Mouse (Mus musculus): ENCODE measurements around the gene Fam185a. TPM values are rescaled to one million over a fixed set of nuclear protein-coding genes. Genes with fewer than 3 reads are reported as not detected.

Fam185a gene
- 6.0 and 7.7 TPM in 2 replicates for polyA plus RNA-seq (2015; fragmentation: Nextera tagmentation; extraction: Ambion mirVana)

DNA sequence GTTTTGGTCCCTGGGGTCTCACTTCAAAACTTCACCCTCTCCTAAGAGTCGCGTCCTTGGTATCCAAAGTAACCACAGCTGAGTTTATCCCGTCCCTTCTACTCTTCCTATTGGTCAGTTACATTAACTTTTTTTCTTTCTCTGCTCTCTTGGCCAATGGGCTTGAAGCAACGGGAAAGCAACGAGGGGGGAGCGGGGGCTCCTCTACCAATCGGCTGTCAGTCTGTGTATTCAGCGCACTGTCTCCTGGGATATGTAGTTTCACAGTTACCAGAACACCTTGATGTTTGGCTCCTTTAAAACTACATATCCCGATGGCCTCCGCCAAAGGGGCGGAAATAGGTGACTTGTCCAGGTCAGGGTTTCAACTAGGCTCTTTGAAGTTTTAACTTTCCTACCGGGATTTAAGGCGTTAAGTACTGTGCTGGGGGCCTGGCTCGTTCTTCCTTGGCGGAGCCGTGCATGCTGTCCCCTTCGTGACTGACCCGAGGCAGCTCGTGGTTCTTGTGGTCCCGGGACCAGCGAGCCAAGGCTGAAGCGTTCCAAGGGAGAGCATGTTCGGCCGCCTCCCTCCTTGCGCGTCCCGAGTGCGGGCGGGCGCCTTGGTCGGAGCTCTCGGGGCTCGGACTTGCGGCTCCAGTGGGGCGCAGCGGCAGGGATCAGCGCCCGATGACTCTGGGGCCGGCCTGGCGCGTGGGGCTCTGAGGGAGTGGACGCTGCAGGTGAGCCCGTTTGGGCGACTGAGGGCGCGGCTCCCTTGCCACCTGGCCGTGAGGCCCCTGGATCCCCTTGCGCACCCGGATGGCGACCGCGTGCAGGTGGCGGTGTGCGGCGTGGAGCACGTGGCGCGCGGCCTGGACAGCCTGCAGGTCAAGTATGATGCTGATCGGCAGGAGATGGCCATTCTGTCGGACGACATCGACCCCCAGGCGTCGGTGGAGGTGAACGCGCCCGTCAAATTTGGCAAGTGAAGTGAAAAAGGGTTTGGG is at the start of gene Fam185a, which contains the start of gene Ccdc146:
TSS of gene Fam185a (plus strand) at position 345 of the 989 bp plus-strand sequence.
TSS of gene Ccdc146 (minus strand) at position 64 of the 989 bp plus-strand sequence.
- H3K27me3 ChIP-seq (ENCODE audit: insufficient read depth, low read length): no peaks in the 10 kb centered on the region
- H3K9me3 ChIP-seq (ENCODE audit: low read length): no peaks in the 10 kb centered on the region
- peak within 1 kb of the TSS; percentile 65 for H3K4me3 ChIP-seq (ENCODE audit: low read length)
- peak; percentile 100 for ATAC-seq (ENCODE audit: low FRiP score, low TSS enrichment)
- no peaks in the 10 kb centered on the region for H3K36me3 ChIP-seq (ENCODE audit: insufficient read depth, low read length)
- peak within 1 kb of the TSS; percentile 86 for H3K4me2 ChIP-seq (replicated peaks; ENCODE audit: low read depth, low read length)
- peaks cover 13% of the 10 kb centered on the region for H3K4me1 ChIP-seq (ENCODE audit: insufficient read depth, low read length)
- peak within 1 kb of the TSS; percentile 70 for H3K27ac ChIP-seq (ENCODE audit: low read length)
- under 1% methylated on average over 62 of the region's 68 CpGs for WGBS
- H3K9ac ChIP-seq (replicated peaks; ENCODE audit: low read length): peak within 1 kb of the TSS; percentile 82

DNA sequence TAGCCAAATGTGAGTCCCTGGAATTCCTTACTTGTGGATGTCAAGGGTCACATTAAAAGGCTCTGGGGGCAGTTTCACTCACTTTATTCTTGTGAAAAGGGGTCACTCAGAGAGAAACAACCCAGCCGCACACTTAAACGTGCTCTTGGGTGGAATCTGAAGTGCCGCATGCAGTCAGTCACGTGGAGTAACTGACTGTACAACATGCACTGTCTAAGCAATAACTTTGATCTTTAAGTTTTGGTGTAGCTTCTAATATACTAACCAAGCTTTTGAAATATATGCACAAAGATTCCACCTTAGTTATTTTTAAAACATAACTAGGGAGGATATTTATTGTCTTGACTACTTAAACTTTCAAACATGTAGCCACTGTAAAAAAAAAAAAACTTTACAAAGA is 47.8 kb upstream of the Fam185a start:
- Histone ChIP-seq H3K4me1 (ENCODE audit: insufficient read depth, low read length) (peaks cover 2% of the 10 kb centered on the region; the same call in 1 of the 2 replicates), H3K27ac (ENCODE audit: low read length) (no peak overlapping the region), H3K4me2 (replicated peaks; ENCODE audit: low read depth, low read length) (no peak overlapping the region), H3K36me3 (ENCODE audit: insufficient read depth, low read length) (no peaks in the 10 kb centered on the region), H3K9me3 (ENCODE audit: low read length) (no peaks in the 10 kb centered on the region), H3K4me3 (ENCODE audit: low read length) (no peak overlapping the region), H3K27me3 (ENCODE audit: insufficient read depth, low read length) (peaks cover 8% of the 10 kb centered on the region), H3K9ac (replicated peaks; ENCODE audit: low read length) (no peak overlapping the region)
- ATAC-seq (ENCODE audit: low FRiP score, low TSS enrichment): no peak
- 76% methylated on average over 4 of the region's 4 CpGs for WGBS

DNA sequence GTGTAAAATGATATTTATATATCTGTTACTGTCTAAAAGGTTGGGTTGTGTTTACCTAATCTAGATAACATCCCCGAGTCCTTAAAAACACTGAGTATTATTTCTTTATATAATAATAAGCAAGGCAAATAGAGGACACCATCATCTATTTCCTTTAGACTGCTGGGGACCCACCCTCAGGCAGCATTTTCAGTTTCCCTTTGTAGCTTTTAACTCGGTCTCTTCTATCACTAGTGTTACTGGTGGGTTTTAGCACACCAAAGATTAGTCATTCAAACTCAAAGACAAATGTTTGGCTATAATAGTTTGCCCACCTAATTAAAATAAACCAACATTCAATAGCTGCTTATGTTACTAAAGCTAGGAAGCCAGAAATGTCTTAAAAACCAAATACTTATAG is 46.4 kb upstream of the Fam185a start:
- no peak for ATAC-seq (ENCODE audit: low FRiP score, low TSS enrichment)
- H3K36me3 ChIP-seq (ENCODE audit: insufficient read depth, low read length): no peaks in the 10 kb centered on the region
- no peaks in the 10 kb centered on the region for H3K9me3 ChIP-seq (ENCODE audit: low read length)
- H3K4me1 ChIP-seq (ENCODE audit: insufficient read depth, low read length): peaks cover 9% of the 10 kb centered on the region
- H3K4me2 ChIP-seq (replicated peaks; ENCODE audit: low read depth, low read length): no peak overlapping the region
- H3K9ac ChIP-seq (replicated peaks; ENCODE audit: low read length): no peak overlapping the region
- WGBS: 69% methylated on average over 2 of the region's 2 CpGs
- no peak overlapping the region for H3K4me3 ChIP-seq (ENCODE audit: low read length)
- H3K27ac ChIP-seq (ENCODE audit: low read length): no peak overlapping the region
- H3K27me3 ChIP-seq (ENCODE audit: insufficient read depth, low read length): peaks cover 6% of the 10 kb centered on the region; the same call in 1 of the 2 replicates

DNA sequence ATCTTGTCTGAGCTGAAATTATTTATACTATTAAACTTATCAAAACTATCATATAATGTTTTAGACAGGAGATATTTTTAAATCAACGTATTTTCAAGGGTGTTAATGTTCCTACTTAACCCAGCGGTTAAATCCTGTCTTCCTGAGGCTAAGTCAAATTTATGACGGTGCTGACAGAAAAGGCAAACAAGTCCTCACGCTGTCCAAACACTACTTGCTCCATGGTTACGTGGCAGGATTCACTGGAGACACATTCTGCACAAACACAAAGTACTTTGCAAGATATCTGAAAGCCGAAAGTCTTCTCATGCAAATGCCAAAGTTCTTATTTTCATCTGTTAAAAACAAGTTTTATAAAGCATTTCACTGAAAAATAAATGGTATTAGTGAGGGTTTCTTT is 42.8 kb upstream of the Fam185a start:
- H3K27ac ChIP-seq (ENCODE audit: low read length): no peak overlapping the region
- H3K4me2 ChIP-seq (replicated peaks; ENCODE audit: low read depth, low read length): no peak overlapping the region
- H3K9ac ChIP-seq (replicated peaks; ENCODE audit: low read length): no peak overlapping the region
- H3K27me3 ChIP-seq (ENCODE audit: insufficient read depth, low read length): peaks cover 6% of the 10 kb centered on the region; the same call in 1 of the 2 replicates
- no peak overlapping the region for H3K4me3 ChIP-seq (ENCODE audit: low read length)
- no peaks in the 10 kb centered on the region for H3K36me3 ChIP-seq (ENCODE audit: insufficient read depth, low read length)
- H3K9me3 ChIP-seq (ENCODE audit: low read length): no peaks in the 10 kb centered on the region
- ATAC-seq (ENCODE audit: low FRiP score, low TSS enrichment): no peak
- H3K4me1 ChIP-seq (ENCODE audit: insufficient read depth, low read length): peaks cover 15% of the 10 kb centered on the region
- WGBS: 24% methylated on average over 6 of the region's 6 CpGs

DNA sequence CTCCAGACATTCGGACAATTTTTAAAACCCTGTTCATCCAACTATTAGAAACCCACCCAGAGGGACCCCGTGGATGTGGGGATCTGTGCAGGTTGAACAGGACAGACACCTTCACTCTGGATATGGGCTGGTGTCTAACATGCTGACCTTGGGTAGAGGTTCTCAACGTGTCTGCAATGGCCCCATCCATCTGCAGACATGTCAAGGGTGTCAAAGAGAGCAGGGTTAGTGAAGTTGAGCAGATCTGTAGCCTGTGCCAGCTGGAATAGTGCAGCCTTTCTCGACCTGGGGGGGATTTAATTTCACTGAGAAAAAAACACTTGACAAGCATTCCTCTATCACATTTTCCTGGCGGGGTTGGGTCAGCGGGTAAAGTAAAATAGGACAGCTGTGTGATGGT is 42.1 kb upstream of the Fam185a start:
- Histone ChIP-seq H3K4me1 (ENCODE audit: insufficient read depth, low read length) (peaks cover 15% of the 10 kb centered on the region), H3K4me2 (replicated peaks; ENCODE audit: low read depth, low read length) (no peak overlapping the region), H3K9me3 (ENCODE audit: low read length) (no peaks in the 10 kb centered on the region), H3K27ac (ENCODE audit: low read length) (no peak overlapping the region), H3K9ac (replicated peaks; ENCODE audit: low read length) (no peak overlapping the region), H3K36me3 (ENCODE audit: insufficient read depth, low read length) (no peaks in the 10 kb centered on the region), H3K4me3 (ENCODE audit: low read length) (no peak overlapping the region), H3K27me3 (ENCODE audit: insufficient read depth, low read length) (peaks cover 6% of the 10 kb centered on the region; the same call in 1 of the 2 replicates)
- no peak; the same call in 1 of the 2 replicates for ATAC-seq (ENCODE audit: low FRiP score, low TSS enrichment)
- 41% methylated on average over 6 of the region's 6 CpGs for WGBS

DNA sequence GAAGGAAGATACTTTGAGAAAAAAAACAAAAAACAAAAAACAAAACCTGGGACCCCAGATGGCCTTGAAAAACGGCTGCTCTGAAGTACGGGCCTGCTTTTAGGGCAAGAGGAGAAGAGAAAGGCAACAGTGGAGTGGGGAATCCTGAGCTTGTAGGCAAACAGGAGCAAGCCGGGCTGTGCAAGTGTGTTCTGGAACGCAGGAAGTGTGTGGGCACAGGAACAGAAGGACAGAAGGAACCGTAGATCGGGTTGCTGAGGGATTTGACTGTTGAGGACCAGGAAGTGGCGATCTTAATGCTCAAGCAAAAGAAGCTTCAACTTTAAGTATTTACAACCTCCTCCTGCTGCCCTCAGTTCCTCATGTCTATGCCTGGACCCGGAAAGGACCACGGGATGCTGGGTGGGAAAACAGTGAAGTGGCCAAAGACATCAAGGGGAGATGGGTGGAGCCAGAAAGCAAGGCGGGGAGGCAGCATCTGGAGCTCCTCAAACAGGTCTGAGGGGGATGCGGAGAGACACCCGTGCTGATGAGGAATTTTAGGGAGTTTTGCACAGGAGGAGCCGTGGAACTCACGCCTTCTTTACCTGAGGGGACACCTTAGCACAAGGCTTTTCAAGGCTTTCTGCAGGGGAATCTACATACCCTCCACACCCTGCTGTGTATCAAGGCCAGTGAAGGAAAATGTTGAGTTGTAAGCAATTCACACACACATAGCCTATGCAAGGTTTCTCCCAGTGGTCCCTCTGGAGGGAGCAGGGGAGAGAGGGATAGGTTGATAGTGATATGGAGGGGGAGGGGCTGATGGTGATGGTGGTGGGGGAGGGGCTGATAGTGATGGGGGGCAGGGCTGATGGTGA is 41.1 kb upstream of the Fam185a start:
- no peaks in the 10 kb centered on the region for H3K36me3 ChIP-seq (ENCODE audit: insufficient read depth, low read length)
- H3K9me3 ChIP-seq (ENCODE audit: low read length): no peaks in the 10 kb centered on the region
- WGBS: 18% methylated on average over 14 of the region's 14 CpGs
- H3K9ac ChIP-seq (replicated peaks; ENCODE audit: low read length): peak overlapping the region; percentile 25; the same call in 1 of the 2 replicates
- H3K4me1 ChIP-seq (ENCODE audit: insufficient read depth, low read length): peaks cover 15% of the 10 kb centered on the region
- peak; percentile 73 for ATAC-seq (ENCODE audit: low FRiP score, low TSS enrichment)
- H3K4me3 ChIP-seq (ENCODE audit: low read length): no peak overlapping the region
- H3K27me3 ChIP-seq (ENCODE audit: insufficient read depth, low read length): peaks cover 6% of the 10 kb centered on the region; the same call in 1 of the 2 replicates
- peak overlapping the region; percentile 33 for H3K4me2 ChIP-seq (replicated peaks; ENCODE audit: low read depth, low read length)
- H3K27ac ChIP-seq (ENCODE audit: low read length): peak overlapping the region; percentile 66

DNA sequence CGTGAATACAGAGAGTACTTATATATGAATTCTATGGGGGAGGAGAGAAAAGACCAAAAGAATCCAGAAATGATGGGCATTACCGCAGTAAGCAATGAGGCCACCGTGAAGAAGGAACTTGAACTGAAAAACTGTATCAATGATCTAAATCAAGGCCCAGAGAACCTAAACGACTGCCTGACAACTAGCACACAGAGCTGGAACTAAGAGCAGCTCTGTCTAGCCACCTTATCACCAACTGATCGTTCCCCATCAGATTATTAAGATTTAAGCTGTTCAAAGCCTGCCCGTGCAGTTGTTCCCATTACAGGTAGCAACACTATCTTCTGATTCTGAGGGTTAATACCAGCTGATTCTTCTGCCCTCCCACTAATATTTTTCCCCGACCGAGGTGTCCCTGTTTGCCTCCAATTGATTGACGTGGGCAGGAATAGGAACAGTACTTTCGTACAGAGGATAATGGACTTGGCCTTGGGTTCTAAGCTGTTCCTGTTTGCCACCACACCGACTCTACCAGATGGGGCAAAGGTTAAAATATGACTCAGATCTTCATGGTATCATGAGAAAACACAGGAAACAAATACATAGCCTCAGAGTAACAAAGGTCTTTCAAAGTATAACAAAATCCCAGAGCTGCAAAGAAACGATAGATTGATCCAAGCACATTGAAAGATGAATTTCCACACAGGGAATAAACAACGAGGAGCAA is 40.4 kb upstream of the Fam185a start:
- Histone ChIP-seq H3K4me1 (ENCODE audit: insufficient read depth, low read length) (peaks cover 15% of the 10 kb centered on the region), H3K4me3 (ENCODE audit: low read length) (no peak overlapping the region), H3K9me3 (ENCODE audit: low read length) (no peaks in the 10 kb centered on the region), H3K27me3 (ENCODE audit: insufficient read depth, low read length) (peaks cover 4% of the 10 kb centered on the region; the same call in 1 of the 2 replicates), H3K27ac (ENCODE audit: low read length) (no peak overlapping the region), H3K9ac (replicated peaks; ENCODE audit: low read length) (no peak overlapping the region), H3K36me3 (ENCODE audit: insufficient read depth, low read length) (no peaks in the 10 kb centered on the region), H3K4me2 (replicated peaks; ENCODE audit: low read depth, low read length) (no peak overlapping the region)
- WGBS: 74% methylated on average over 13 of the region's 13 CpGs
- no peak for ATAC-seq (ENCODE audit: low FRiP score, low TSS enrichment)

DNA sequence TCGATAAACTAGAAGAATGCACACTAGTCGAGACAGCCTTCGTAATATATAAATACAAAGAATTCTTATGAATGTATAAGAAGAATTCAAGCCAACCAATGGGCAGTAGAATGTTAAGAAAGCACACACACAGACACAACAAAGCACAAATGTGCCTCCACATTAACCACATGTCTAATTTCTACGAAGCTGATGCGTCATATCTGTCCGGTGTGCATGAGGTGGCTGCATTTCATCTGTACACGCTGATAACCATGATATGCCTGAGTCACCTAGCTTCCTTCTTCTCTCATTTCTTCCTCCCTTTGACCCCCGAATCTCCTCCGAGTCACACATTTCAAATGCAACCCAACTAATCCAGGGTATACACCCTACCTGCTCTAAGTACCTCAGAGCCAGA is 39.8 kb upstream of the Fam185a start:
- Histone ChIP-seq H3K4me2 (replicated peaks; ENCODE audit: low read depth, low read length) (no peak overlapping the region), H3K36me3 (ENCODE audit: insufficient read depth, low read length) (no peaks in the 10 kb centered on the region), H3K27ac (ENCODE audit: low read length) (no peak overlapping the region), H3K9ac (replicated peaks; ENCODE audit: low read length) (no peak overlapping the region), H3K4me3 (ENCODE audit: low read length) (no peak overlapping the region), H3K4me1 (ENCODE audit: insufficient read depth, low read length) (peaks cover 15% of the 10 kb centered on the region), H3K9me3 (ENCODE audit: low read length) (no peaks in the 10 kb centered on the region), H3K27me3 (ENCODE audit: insufficient read depth, low read length) (peaks cover under 1% of the 10 kb centered on the region; the same call in 1 of the 2 replicates)
- ATAC-seq (ENCODE audit: low FRiP score, low TSS enrichment): no peak
- WGBS: 89% methylated on average over 9 of the region's 9 CpGs

DNA sequence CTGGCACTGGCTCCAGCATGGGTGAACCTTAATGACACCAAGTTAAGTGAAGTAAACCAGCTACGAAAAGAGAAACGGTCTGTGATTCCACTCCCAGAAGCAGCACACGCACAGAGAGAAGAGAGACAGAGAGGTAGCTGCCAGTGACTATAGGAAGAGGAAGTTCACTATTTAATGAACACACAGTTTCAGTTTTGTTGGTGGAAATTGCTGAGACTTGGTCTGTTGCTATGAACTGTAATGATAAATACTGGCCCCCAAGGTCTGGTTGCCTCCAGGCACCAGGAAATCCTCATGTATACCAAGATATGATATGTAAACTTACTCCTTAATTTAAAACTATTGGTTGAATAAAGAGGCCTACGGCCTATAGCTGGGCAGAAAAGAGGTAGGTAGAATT is 38.3 kb upstream of the Fam185a start:
- Histone ChIP-seq H3K4me3 (ENCODE audit: low read length) (no peak overlapping the region), H3K36me3 (ENCODE audit: insufficient read depth, low read length) (no peaks in the 10 kb centered on the region), H3K9me3 (ENCODE audit: low read length) (no peaks in the 10 kb centered on the region), H3K4me1 (ENCODE audit: insufficient read depth, low read length) (peaks cover 15% of the 10 kb centered on the region), H3K27ac (ENCODE audit: low read length) (no peak overlapping the region), H3K9ac (replicated peaks; ENCODE audit: low read length) (no peak overlapping the region), H3K4me2 (replicated peaks; ENCODE audit: low read depth, low read length) (no peak overlapping the region), H3K27me3 (ENCODE audit: insufficient read depth, low read length) (no peaks in the 10 kb centered on the region)
- WGBS: 75% methylated on average over 4 of the region's 4 CpGs
- no peak for ATAC-seq (ENCODE audit: low FRiP score, low TSS enrichment)
